Mouse (Mus musculus) embryonic facial prominence, embryonic 12.5 days (tissue): ENCODE measurements around the gene Armc9. TPM values are rescaled to one million over a fixed set of nuclear protein-coding genes. Genes with fewer than 3 reads are reported as not detected.

Source experiments
- ATAC-seq: fragments of 200-750 bp; cut with Nextera tagmentation; 2 replicates; pipeline ENCODE4 v1.8.0; 2017; ENCODE audit not compliant: insufficient number of reproducible peaks, insufficient read depth, low FRiP score, low TSS enrichment
- H3K27ac ChIP-seq: fragments of 300-500 bp; sonication (generic); 2 replicates; pipeline ENCODE4 v1.5.1; 2016; ENCODE audit warnings: mild to moderate bottlenecking
- H3K27me3 ChIP-seq: fragments of 300-500 bp; sonication (generic); 2 replicates; pipeline ENCODE4 v1.6.1; 2016; ENCODE audit warnings: mild to moderate bottlenecking, moderate library complexity
- H3K36me3 ChIP-seq: fragments of 300-500 bp; sonication (generic); 2 replicates; pipeline ENCODE4 v1.6.1; 2016; ENCODE audit warnings: mild to moderate bottlenecking
- H3K4me1 ChIP-seq: fragments of 300-500 bp; sonication (generic); 2 replicates; pipeline ENCODE4 v1.6.1; 2016
- H3K4me2 ChIP-seq: fragments of 300-500 bp; sonication (generic); replicated peaks from 2 replicates; pipeline ENCODE4 v1.6.1; 2016; ENCODE audit warnings: mild to moderate bottlenecking, moderate library complexity
- H3K4me3 ChIP-seq: fragments of 300-500 bp; sonication (generic); 2 replicates; pipeline ENCODE4 v1.5.1; 2016; ENCODE audit warnings: mild to moderate bottlenecking
- H3K9ac ChIP-seq: fragments of 300-500 bp; sonication (generic); 2 replicates; pipeline ENCODE4 v1.6.1; 2016; ENCODE audit warnings: mild to moderate bottlenecking, moderate library complexity
- H3K9me3 ChIP-seq: fragments of 300-500 bp; sonication (generic); 2 replicates; pipeline ENCODE4 v1.6.1; 2016; ENCODE audit warnings: mild to moderate bottlenecking, moderate library complexity
- WGBS: fragments of 180-500 bp; shearing (Covaris S2); methylation state at CpG from one replicate; pipeline ENCODE4 v1.1.7; 2016; 5-methylcytosine and 5-hydroxymethylcytosine counted together
- polyA plus RNA-seq: library from polyadenylated mRNA; unstranded; fragments of >200 nt; fragmentation: Nextera tagmentation; extraction: Ambion mirVana; gene quantifications from 2 replicates; pipeline ENCODE4 v1.2.1, GENCODE M21; 2016

Gene Armc9
- polyA plus RNA-seq, 1 experiment from 2014 or later, result 36.2 TPM

GRCm38 (mm10) chr1:86232631-86233030 lies 78.1 kb downstream of the Armc9 start:
- WGBS, result 76% methylated on average over 5 of the region's 5 CpGs
- Histone ChIP-seq H3K27ac (no peak overlapping the region), H3K36me3 (no peaks in the 10 kb centered on the region), H3K4me2 (no peak overlapping the region), H3K4me1 (peaks cover 6% of the 10 kb centered on the region; the same call in 1 of the 2 replicates), H3K9me3 (no peaks in the 10 kb centered on the region), H3K4me3 (no peak overlapping the region), H3K9ac (no peak overlapping the region), H3K27me3 (no peaks in the 10 kb centered on the region)
- no peak for ATAC-seq

DNA sequence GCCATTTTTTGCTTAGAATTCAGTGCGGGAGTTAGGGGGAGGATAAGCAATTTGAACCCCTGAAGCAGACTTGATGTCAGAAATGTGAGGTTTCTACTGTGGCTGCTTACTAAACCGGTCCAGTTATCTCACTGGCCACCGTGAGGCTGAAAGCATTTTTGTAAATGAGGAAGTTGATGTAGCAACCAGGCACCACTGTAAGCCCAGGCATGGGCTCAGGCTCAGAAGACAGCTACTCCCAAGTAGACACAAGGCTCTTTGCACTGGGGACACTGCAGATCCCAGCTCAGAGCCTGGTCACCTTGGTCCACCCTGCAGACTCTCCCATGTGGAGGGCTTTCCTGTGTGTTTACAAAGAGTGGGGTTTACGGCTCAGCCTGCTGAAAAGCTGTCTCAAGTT lies 79.2 kb downstream of the Armc9 start:
- no peaks in the 10 kb centered on the region for H3K27me3 ChIP-seq
- ATAC-seq, result no peak
- H3K9me3 ChIP-seq, result no peaks in the 10 kb centered on the region
- no peak overlapping the region for H3K4me2 ChIP-seq
- no peaks in the 10 kb centered on the region for H3K36me3 ChIP-seq
- WGBS, result 54% methylated on average over 4 of the region's 4 CpGs
- no peak overlapping the region for H3K9ac ChIP-seq
- H3K4me3 ChIP-seq, result no peak overlapping the region
- H3K4me1 ChIP-seq, result peaks cover 13% of the 10 kb centered on the region
- no peak overlapping the region for H3K27ac ChIP-seq

DNA sequence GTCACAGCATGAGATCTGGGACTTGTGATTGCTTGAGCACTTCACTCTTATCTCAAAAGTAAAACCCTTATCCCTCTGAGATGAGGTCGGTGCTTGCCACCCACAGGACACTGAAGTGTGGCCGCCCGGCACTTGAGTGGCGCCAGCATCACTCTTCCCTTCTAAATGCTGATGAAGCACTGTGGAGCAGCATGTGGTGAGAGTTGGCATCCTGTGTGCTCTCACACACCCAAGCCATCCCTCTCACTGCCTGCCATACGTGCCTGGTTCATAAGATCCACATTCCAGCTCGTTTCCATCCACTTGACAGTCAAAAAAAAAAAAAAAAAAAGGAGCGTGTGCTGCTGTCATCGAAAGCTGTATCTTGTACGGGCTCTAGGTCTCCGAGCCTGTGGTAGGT lies 80.5 kb downstream of the Armc9 start:
- Histone ChIP-seq H3K36me3 (no peaks in the 10 kb centered on the region), H3K4me2 (no peak overlapping the region), H3K9ac (no peak overlapping the region), H3K9me3 (no peaks in the 10 kb centered on the region), H3K27me3 (no peaks in the 10 kb centered on the region), H3K4me1 (peaks cover 21% of the 10 kb centered on the region), H3K27ac (no peak overlapping the region), H3K4me3 (no peak overlapping the region)
- ATAC-seq, result no peak
- 86% methylated on average over 10 of the region's 10 CpGs for WGBS

GRCm38 (mm10) chr1:86236442-86236841 lies 81.9 kb downstream of the Armc9 start:
- no peak for ATAC-seq
- 72% methylated on average over 10 of the region's 10 CpGs for WGBS
- H3K4me3 ChIP-seq, result no peak overlapping the region
- H3K9ac ChIP-seq, result no peak overlapping the region
- no peaks in the 10 kb centered on the region for H3K9me3 ChIP-seq
- no peak overlapping the region for H3K27ac ChIP-seq
- H3K4me2 ChIP-seq, result no peak overlapping the region
- no peaks in the 10 kb centered on the region for H3K27me3 ChIP-seq
- peaks cover 21% of the 10 kb centered on the region for H3K4me1 ChIP-seq
- H3K36me3 ChIP-seq, result no peaks in the 10 kb centered on the region

DNA sequence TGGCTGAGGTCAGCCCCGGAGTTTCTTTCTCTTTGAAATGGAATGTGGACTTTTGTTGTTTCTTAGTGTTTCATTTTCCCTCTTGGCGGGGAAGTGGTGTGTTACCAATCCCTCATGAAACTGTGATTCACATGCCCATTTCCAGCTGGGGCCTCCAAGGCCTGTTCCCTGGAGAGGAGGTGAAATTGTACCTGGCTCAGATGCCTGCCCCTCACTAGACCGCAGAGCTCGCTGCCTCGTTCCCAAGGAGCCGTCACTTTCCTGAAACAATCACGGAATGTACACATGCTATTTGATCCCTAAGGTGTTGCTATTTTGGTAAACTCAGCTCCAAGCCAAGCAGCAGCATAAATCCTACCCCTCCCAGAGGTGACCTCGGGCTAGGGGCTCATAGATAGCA lies 84.4 kb downstream of the Armc9 start:
- Histone ChIP-seq H3K27ac (no peak overlapping the region; the same call in 1 of the 2 replicates), H3K4me1 (peaks cover 18% of the 10 kb centered on the region), H3K9me3 (no peaks in the 10 kb centered on the region), H3K4me2 (no peak overlapping the region), H3K36me3 (no peaks in the 10 kb centered on the region), H3K27me3 (no peaks in the 10 kb centered on the region), H3K9ac (no peak overlapping the region), H3K4me3 (no peak overlapping the region)
- WGBS, result 40% methylated on average over 8 of the region's 8 CpGs
- ATAC-seq, result 0 out of 2 replicates have a peak, but pooled peaks have one; percentile 49

DNA sequence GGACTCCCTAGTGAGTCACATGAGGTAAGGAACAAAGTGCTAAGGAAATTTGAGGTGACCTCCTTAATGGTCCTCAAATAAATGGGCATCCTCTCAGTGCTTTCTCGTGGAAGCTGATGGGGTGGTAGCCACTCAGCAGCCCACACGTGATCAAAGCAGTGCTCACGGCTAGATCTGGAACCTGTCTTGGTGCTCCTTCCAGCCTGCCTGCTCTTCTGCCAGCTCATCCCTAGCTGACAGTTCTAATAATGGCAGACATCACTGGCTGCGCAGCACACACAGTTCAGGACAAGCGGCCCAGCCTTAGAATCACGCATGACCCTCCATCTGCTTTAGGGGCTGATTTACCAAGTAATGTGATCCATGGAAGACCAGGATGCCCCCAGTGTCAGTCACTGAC lies 85.3 kb downstream of the Armc9 start:
- no peaks in the 10 kb centered on the region for H3K27me3 ChIP-seq
- peaks cover 15% of the 10 kb centered on the region for H3K4me1 ChIP-seq
- no peak overlapping the region for H3K4me2 ChIP-seq
- H3K9ac ChIP-seq, result no peak overlapping the region
- H3K27ac ChIP-seq, result 0 out of 2 replicates have a peak overlapping the region, but pooled peaks have one; percentile 38
- 78% methylated on average over 6 of the region's 6 CpGs for WGBS
- H3K9me3 ChIP-seq, result no peaks in the 10 kb centered on the region
- no peak overlapping the region for H3K4me3 ChIP-seq
- H3K36me3 ChIP-seq, result no peaks in the 10 kb centered on the region
- no peak for ATAC-seq

DNA sequence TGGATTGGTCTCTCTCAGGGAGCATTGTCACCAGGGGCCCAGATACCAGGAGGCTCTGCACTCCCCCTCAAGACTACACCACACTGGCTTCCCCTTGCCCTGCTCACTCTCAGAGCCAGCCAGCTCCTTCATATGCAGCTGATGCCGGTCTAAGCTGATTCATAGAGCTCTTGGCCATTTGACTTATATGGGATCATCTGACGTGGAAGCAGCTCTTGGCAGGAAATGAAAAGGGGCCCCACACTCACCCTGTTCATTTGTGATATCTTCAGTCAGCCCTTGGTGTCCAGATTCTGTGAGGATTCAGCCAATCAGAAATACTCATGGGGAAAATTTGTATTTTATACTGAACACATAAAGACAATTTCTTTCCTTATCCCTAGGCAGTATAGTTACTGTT lies 86.4 kb downstream of the Armc9 start:
- no peak for ATAC-seq
- peaks cover 15% of the 10 kb centered on the region for H3K4me1 ChIP-seq
- no peaks in the 10 kb centered on the region for H3K9me3 ChIP-seq
- H3K9ac ChIP-seq, result no peak overlapping the region
- H3K36me3 ChIP-seq, result peaks cover 9% of the 10 kb centered on the region; the same call in 1 of the 2 replicates
- no peaks in the 10 kb centered on the region for H3K27me3 ChIP-seq
- H3K4me2 ChIP-seq, result no peak overlapping the region
- no peak overlapping the region for H3K4me3 ChIP-seq
- 62% methylated on average over 2 of the region's 2 CpGs for WGBS
- no peak overlapping the region for H3K27ac ChIP-seq

DNA sequence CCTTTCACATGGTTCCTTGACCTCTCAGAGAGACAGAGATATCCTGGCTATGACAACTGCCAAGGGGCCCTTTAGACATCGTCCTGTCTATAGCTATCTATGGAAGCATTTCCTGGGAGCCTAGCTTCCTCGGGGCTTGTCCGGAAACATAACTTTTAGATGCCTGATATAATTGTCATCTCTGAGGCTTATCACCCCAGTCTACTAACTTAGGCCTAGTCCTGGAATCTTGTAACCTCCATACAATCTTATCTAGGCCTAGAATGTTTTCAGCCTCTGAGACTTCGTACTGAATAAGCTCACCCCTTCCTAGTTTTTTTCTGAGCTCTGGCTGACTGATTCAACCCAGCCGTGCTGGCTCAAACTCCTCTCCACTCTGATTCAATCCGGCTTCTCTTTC lies 88.9 kb downstream of the Armc9 start:
- Histone ChIP-seq H3K4me2 (no peak overlapping the region), H3K27me3 (no peaks in the 10 kb centered on the region), H3K36me3 (peaks cover 10% of the 10 kb centered on the region; the same call in 1 of the 2 replicates), H3K9ac (no peak overlapping the region), H3K4me3 (no peak overlapping the region), H3K9me3 (no peaks in the 10 kb centered on the region), H3K4me1 (peaks cover 12% of the 10 kb centered on the region), H3K27ac (no peak overlapping the region)
- 74% methylated on average over 6 of the region's 6 CpGs for WGBS
- ATAC-seq, result no peak

DNA sequence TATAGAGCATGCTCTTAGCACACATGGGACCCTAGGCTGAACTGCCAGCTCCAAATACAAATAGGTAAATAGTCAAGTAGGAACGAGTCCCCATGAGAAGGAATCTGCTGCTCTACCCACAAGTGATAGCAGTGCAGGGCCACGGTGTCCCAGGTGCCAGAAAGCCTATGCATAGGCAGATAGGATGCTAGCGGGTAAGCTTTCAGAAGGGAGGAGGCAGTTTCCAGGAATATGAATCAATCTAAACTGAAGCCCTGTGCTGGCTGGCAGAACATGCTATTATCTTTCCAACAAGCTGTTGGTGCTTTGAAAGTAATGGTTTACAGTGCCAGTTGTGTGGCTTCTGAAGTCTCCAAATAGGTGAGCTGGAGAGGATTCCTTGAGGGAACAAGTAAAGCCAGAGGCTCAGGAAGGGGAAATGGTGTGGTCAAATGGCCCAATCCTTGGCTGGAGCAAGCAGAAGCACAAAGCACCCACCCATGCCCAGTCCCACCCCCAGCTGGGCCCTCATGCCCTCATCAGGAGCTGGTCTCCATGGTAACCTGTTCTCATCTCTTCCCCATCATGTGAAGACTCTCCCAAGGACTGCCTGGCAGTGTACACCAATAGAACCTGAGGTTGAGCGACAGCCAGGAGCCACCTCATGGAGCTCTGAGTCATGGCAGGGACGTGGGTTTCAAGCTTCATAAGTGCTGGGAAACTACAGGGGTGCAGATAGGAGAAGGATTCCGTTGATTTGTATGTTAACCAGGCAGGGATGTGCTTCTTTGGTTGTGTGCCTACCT lies 90.9 kb downstream of the Armc9 start:
- H3K9me3 ChIP-seq, result no peaks in the 10 kb centered on the region

GRCm38 (mm10) chr1:86253410-86253809 lies 98.8 kb downstream of the Armc9 start:
- no peak for ATAC-seq
- no peak overlapping the region for H3K4me2 ChIP-seq
- H3K27me3 ChIP-seq, result no peaks in the 10 kb centered on the region
- H3K27ac ChIP-seq, result no peak overlapping the region
- H3K9ac ChIP-seq, result no peak overlapping the region
- H3K9me3 ChIP-seq, result no peaks in the 10 kb centered on the region
- peaks cover 13% of the 10 kb centered on the region; the same call in 1 of the 2 replicates for H3K36me3 ChIP-seq
- 84% methylated on average over 8 of the region's 8 CpGs for WGBS
- no peaks in the 10 kb centered on the region for H3K4me1 ChIP-seq
- H3K4me3 ChIP-seq, result no peak overlapping the region

More for the DNA sequence above, 90.9 kb downstream of the Armc9 start:
- H3K9ac ChIP-seq, result no peak overlapping the region
- H3K4me2 ChIP-seq, result no peak overlapping the region
- no peak for ATAC-seq
- peaks cover 20% of the 10 kb centered on the region; the same call in 1 of the 2 replicates for H3K36me3 ChIP-seq
- no peaks in the 10 kb centered on the region; the same call in 1 of the 2 replicates for H3K4me1 ChIP-seq
- no peaks in the 10 kb centered on the region for H3K27me3 ChIP-seq
- no peak overlapping the region for H3K4me3 ChIP-seq
- H3K27ac ChIP-seq, result no peak overlapping the region
- 86% methylated on average over 6 of the region's 6 CpGs for WGBS

GRCm38 (mm10) chr1:86256311-86256710 lies 101.7 kb downstream of the Armc9 start:
- no peaks in the 10 kb centered on the region for H3K27me3 ChIP-seq
- WGBS, result 76% methylated on average over 4 of the region's 4 CpGs
- H3K9ac ChIP-seq, result no peak overlapping the region
- no peak overlapping the region for H3K27ac ChIP-seq
- H3K4me2 ChIP-seq, result no peak overlapping the region
- no peaks in the 10 kb centered on the region for H3K9me3 ChIP-seq
- no peaks in the 10 kb centered on the region for H3K4me1 ChIP-seq
- 0 out of 2 replicates have a peak, but pooled peaks cover 3% of the 10 kb centered on the region for H3K36me3 ChIP-seq
- no peak overlapping the region for H3K4me3 ChIP-seq
- ATAC-seq, result no peak

DNA sequence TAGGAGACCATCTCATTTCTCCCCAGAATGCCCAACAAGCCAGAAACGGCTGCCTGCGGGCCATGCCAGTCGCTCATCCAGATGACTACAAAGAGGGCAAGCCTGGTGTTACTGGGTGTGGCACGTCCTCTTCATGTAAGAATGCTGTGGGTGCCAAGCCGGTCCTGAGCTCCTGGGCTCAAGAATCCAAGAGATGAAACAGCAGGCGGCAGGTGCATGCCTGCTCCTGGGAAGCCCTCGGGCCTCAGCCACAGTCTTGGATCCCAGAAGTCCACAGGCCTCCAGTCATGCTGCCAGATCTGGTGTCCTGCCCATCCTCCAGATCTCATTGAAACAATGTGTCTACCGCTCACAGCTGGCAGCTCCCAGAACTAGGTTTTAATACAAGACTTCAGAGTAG lies 102.6 kb downstream of the Armc9 start:
- no peaks in the 10 kb centered on the region for H3K9me3 ChIP-seq
- no peaks in the 10 kb centered on the region for H3K27me3 ChIP-seq
- ATAC-seq, result no peak
- H3K27ac ChIP-seq, result no peak overlapping the region
- H3K36me3 ChIP-seq, result 0 out of 2 replicates have a peak, but pooled peaks cover 3% of the 10 kb centered on the region
- no peak overlapping the region for H3K9ac ChIP-seq
- no peaks in the 10 kb centered on the region for H3K4me1 ChIP-seq
- WGBS, result 91% methylated on average over 8 of the region's 8 CpGs
- H3K4me2 ChIP-seq, result no peak overlapping the region
- H3K4me3 ChIP-seq, result no peak overlapping the region
